Mouse (Mus musculus): ENCODE results near the gene Pttg1ip. TPM values are rescaled to one million over a fixed set of nuclear protein-coding genes. Genes with fewer than 3 reads are reported as not detected.

Gene Pttg1ip
- polyA plus RNA-seq, 1 experiment from 2014 or later, result 69.0 TPM

GRCm38 (mm10) chr10:77589749-77590148, 8.2 kb downstream of the Pttg1ip start:
- Histone ChIP-seq H3K9ac (ENCODE audit: low read length) (no peak overlapping the region), H3K36me3 (ENCODE audit: control insufficient read depth, insufficient read depth, low read length) (peaks cover 8% of the 10 kb centered on the region), H3K27ac (ENCODE audit: low read depth, low read length) (no peak overlapping the region), H3K4me1 (replicated peaks; ENCODE audit: control insufficient read depth, insufficient read depth, low read length) (no peaks in the 10 kb centered on the region), H3K4me3 (ENCODE audit: low read depth, low read length) (no peak overlapping the region), H3K4me2 (ENCODE audit: low read depth, low read length, severe bottlenecking) (no peak overlapping the region), H3K27me3 (ENCODE audit: control insufficient read depth, insufficient read depth, low read length) (no peaks in the 10 kb centered on the region), H3K9me3 (ENCODE audit: control insufficient read depth, low read length) (no peaks in the 10 kb centered on the region)
- no peak for ATAC-seq (replicated peaks; ENCODE audit: low FRiP score)
- WGBS, result 90% methylated on average over 8 of the region's 8 CpGs
- DNase-seq (ENCODE audit: low spot score), result no peak

GRCm38 (mm10) chr10:77590812-77591211, 9.3 kb downstream of the Pttg1ip start:
- peaks cover 9% of the 10 kb centered on the region for H3K36me3 ChIP-seq (ENCODE audit: control insufficient read depth, insufficient read depth, low read length)
- no peak overlapping the region for H3K4me2 ChIP-seq (ENCODE audit: low read depth, low read length, severe bottlenecking)
- H3K4me3 ChIP-seq (ENCODE audit: low read depth, low read length), result no peak overlapping the region
- peak; percentile 67 for ATAC-seq (replicated peaks; ENCODE audit: low FRiP score)
- no peak overlapping the region for H3K9ac ChIP-seq (ENCODE audit: low read length)
- no peaks in the 10 kb centered on the region for H3K9me3 ChIP-seq (ENCODE audit: control insufficient read depth, low read length)
- DNase-seq (ENCODE audit: low spot score), result peak; percentile 83
- 33% methylated on average over 6 of the region's 6 CpGs for WGBS
- no peaks in the 10 kb centered on the region for H3K4me1 ChIP-seq (replicated peaks; ENCODE audit: control insufficient read depth, insufficient read depth, low read length)
- no peaks in the 10 kb centered on the region for H3K27me3 ChIP-seq (ENCODE audit: control insufficient read depth, insufficient read depth, low read length)
- no peak overlapping the region for H3K27ac ChIP-seq (ENCODE audit: low read depth, low read length)

- WGBS, result 67% methylated on average over 6 of the region's 6 CpGs
- Histone ChIP-seq H3K4me1 (replicated peaks; ENCODE audit: control insufficient read depth, insufficient read depth, low read length) (no peaks in the 10 kb centered on the region), H3K9me3 (ENCODE audit: control insufficient read depth, low read length) (no peaks in the 10 kb centered on the region), H3K27ac (ENCODE audit: low read depth, low read length) (no peak overlapping the region), H3K4me2 (ENCODE audit: low read depth, low read length, severe bottlenecking) (no peak overlapping the region), H3K36me3 (ENCODE audit: control insufficient read depth, insufficient read depth, low read length) (peaks cover 9% of the 10 kb centered on the region), H3K4me3 (ENCODE audit: low read depth, low read length) (no peak overlapping the region), H3K27me3 (ENCODE audit: control insufficient read depth, insufficient read depth, low read length) (no peaks in the 10 kb centered on the region), H3K9ac (ENCODE audit: low read length) (no peak overlapping the region)
- DNase-seq (ENCODE audit: low spot score) (no peak), ATAC-seq (replicated peaks; ENCODE audit: low FRiP score) (no peak)
Observed at GRCm38 (mm10) chr10:77591546-77591945, 10.0 kb downstream of the Pttg1ip start.

DNA sequence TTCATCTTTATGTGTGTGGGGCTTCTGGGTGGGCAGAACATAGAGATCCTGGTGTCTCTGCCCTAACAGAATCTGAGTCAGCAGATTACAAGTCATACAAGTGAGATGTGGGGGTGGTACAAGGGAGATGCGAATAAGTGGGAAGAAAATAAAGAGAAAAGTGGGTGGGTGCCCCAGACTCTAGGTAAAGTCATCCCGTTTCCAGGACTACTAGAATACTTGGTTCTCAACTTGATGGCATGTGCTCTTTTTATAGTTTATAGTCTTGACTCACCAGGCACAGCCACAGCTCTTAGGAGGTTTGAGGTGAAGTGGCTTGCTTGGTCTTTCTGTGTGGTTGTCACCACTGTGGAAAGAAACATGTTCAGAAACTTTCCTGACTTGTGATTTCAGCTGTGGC, 14.5 kb downstream of the Pttg1ip start:
- Histone ChIP-seq H3K4me3 (ENCODE audit: low read depth, low read length) (no peak overlapping the region), H3K4me2 (ENCODE audit: low read depth, low read length, severe bottlenecking) (no peak overlapping the region), H3K36me3 (ENCODE audit: control insufficient read depth, insufficient read depth, low read length) (peaks cover 9% of the 10 kb centered on the region), H3K9me3 (ENCODE audit: control insufficient read depth, low read length) (no peaks in the 10 kb centered on the region), H3K27ac (ENCODE audit: low read depth, low read length) (no peak overlapping the region), H3K4me1 (replicated peaks; ENCODE audit: control insufficient read depth, insufficient read depth, low read length) (no peaks in the 10 kb centered on the region), H3K27me3 (ENCODE audit: control insufficient read depth, insufficient read depth, low read length) (no peaks in the 10 kb centered on the region), H3K9ac (ENCODE audit: low read length) (no peak overlapping the region)
- no peak for ATAC-seq (replicated peaks; ENCODE audit: low FRiP score)
- WGBS, result 94% methylated on average over 2 of the region's 2 CpGs
- DNase-seq (ENCODE audit: low spot score), result no peak

DNA sequence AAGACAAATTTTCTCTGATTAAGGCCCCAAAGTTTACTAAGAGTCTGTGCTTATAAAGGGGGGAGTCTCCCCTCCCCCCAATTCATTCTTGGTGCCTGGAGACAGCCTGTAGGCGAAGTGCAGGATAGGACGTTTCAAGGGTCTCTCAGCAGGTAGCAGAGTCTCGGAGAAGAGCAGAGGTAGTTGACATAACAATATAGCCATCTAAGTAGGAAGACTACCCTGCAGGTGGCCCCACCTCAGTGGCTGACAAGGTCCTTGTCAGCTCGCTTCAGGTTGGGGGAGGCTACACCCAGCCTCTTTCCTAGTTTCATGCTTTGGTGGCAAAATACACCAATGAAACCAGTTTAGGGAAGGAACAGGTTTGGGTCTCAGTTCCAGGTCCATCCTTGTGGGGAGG, 21.5 kb downstream of the Pttg1ip start:
- Histone ChIP-seq H3K4me1 (replicated peaks; ENCODE audit: control insufficient read depth, insufficient read depth, low read length) (peaks cover 3% of the 10 kb centered on the region; the same call in 1 of the 2 replicates), H3K27me3 (ENCODE audit: control insufficient read depth, insufficient read depth, low read length) (no peaks in the 10 kb centered on the region), H3K9ac (ENCODE audit: low read length) (no peak overlapping the region), H3K4me3 (ENCODE audit: low read depth, low read length) (no peak overlapping the region), H3K36me3 (ENCODE audit: control insufficient read depth, insufficient read depth, low read length) (no peaks in the 10 kb centered on the region; the same call in 1 of the 2 replicates), H3K4me2 (ENCODE audit: low read depth, low read length, severe bottlenecking) (no peak overlapping the region), H3K9me3 (ENCODE audit: control insufficient read depth, low read length) (no peaks in the 10 kb centered on the region; the same call in 1 of the 2 replicates), H3K27ac (ENCODE audit: low read depth, low read length) (no peak overlapping the region)
- no peak for ATAC-seq (replicated peaks; ENCODE audit: low FRiP score)
- no peak for DNase-seq (ENCODE audit: low spot score)
- WGBS, result 55% methylated on average over 4 of the region's 4 CpGs

DNA sequence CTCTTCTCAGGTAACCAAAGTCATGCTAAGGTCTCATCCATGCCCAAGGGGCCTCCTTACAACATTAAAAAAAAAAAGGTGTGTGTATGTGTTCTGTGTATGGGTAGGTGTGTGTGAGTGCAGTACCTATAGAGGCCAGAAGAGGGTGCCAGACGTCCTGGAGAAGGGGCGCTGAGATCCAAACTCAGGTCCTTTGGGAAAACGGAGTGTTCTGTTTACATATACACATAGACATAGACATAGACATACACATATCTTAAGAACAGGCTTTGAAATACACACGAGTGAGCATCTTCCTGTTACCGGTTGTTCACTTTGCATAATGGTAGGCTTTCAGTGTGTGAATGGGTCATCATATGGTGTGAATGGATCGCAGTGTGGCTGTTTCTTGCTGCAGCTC, 22.6 kb downstream of the Pttg1ip start:
- 90% methylated on average over 6 of the region's 6 CpGs for WGBS
- no peaks in the 10 kb centered on the region for H3K27me3 ChIP-seq (ENCODE audit: control insufficient read depth, insufficient read depth, low read length)

DNA sequence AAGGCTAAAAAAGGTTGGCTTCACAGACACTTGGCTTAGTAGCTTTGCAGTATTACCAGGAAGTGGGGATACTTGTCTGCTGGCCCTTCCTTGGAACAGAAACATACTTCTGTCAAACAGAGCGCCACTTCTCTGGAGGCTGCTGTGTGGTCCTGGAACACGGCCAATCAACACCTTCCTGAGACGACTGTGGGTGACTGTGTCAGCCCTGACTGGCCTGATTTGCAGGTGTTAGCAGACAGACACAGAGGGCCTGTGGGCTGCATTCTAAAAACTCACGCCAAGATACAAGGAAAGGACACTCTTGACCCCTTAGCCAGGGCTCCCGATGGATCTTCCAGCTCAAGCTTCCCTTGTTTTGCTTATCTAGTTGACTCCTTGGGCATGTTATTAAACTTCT, 23.4 kb downstream of the Pttg1ip start:
- no peak overlapping the region for H3K9ac ChIP-seq (ENCODE audit: low read length)
- H3K27ac ChIP-seq (ENCODE audit: low read depth, low read length), result no peak overlapping the region
- no peak for DNase-seq (ENCODE audit: low spot score)
- no peaks in the 10 kb centered on the region; the same call in 1 of the 2 replicates for H3K36me3 ChIP-seq (ENCODE audit: control insufficient read depth, insufficient read depth, low read length)
- 89% methylated on average over 5 of the region's 5 CpGs for WGBS
- no peaks in the 10 kb centered on the region; the same call in 1 of the 2 replicates for H3K9me3 ChIP-seq (ENCODE audit: control insufficient read depth, low read length)
- no peak for ATAC-seq (replicated peaks; ENCODE audit: low FRiP score)
- H3K4me1 ChIP-seq (replicated peaks; ENCODE audit: control insufficient read depth, insufficient read depth, low read length), result peaks cover 3% of the 10 kb centered on the region; the same call in 1 of the 2 replicates
- H3K4me3 ChIP-seq (ENCODE audit: low read depth, low read length), result no peak overlapping the region
- no peak overlapping the region for H3K4me2 ChIP-seq (ENCODE audit: low read depth, low read length, severe bottlenecking)
- no peaks in the 10 kb centered on the region for H3K27me3 ChIP-seq (ENCODE audit: control insufficient read depth, insufficient read depth, low read length)

More for the DNA sequence above, 22.6 kb downstream of the Pttg1ip start:
- ATAC-seq (replicated peaks; ENCODE audit: low FRiP score), result no peak
- no peak overlapping the region for H3K9ac ChIP-seq (ENCODE audit: low read length)
- H3K36me3 ChIP-seq (ENCODE audit: control insufficient read depth, insufficient read depth, low read length), result no peaks in the 10 kb centered on the region; the same call in 1 of the 2 replicates
- H3K9me3 ChIP-seq (ENCODE audit: control insufficient read depth, low read length), result no peaks in the 10 kb centered on the region; the same call in 1 of the 2 replicates
- H3K4me2 ChIP-seq (ENCODE audit: low read depth, low read length, severe bottlenecking), result no peak overlapping the region
- no peak for DNase-seq (ENCODE audit: low spot score)
- H3K27ac ChIP-seq (ENCODE audit: low read depth, low read length), result no peak overlapping the region
- H3K4me1 ChIP-seq (replicated peaks; ENCODE audit: control insufficient read depth, insufficient read depth, low read length), result peaks cover 3% of the 10 kb centered on the region; the same call in 1 of the 2 replicates
- H3K4me3 ChIP-seq (ENCODE audit: low read depth, low read length), result no peak overlapping the region

DNA sequence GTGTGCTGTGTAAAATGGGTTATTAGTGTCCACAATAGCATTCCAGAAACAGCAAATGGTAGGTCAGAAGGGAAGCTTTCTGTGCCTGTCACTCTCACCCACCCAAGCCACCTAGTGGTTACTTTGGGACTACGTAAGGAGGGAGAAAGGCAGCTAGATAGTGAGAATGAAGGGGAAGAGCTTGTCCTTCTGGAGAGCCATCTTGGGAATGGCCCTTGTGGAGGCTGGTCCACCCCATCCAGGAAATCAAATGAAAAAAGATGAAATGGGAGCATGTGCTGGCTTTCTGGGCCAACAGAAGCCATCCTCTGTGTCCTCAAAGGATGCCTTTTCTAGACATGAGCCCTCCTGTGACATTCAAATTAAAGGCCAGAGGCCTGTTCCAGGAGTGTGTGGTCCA, 23.8 kb downstream of the Pttg1ip start:
- Histone ChIP-seq H3K27me3 (ENCODE audit: control insufficient read depth, insufficient read depth, low read length) (no peaks in the 10 kb centered on the region), H3K4me3 (ENCODE audit: low read depth, low read length) (peak overlapping the region; percentile 78), H3K36me3 (ENCODE audit: control insufficient read depth, insufficient read depth, low read length) (no peaks in the 10 kb centered on the region; the same call in 1 of the 2 replicates), H3K4me2 (ENCODE audit: low read depth, low read length, severe bottlenecking) (peak overlapping the region; percentile 81; the same call in 1 of the 2 replicates), H3K9me3 (ENCODE audit: control insufficient read depth, low read length) (no peaks in the 10 kb centered on the region; the same call in 1 of the 2 replicates), H3K9ac (ENCODE audit: low read length) (peak overlapping the region; percentile 82), H3K27ac (ENCODE audit: low read depth, low read length) (peak overlapping the region; percentile 92), H3K4me1 (replicated peaks; ENCODE audit: control insufficient read depth, insufficient read depth, low read length) (peaks cover 3% of the 10 kb centered on the region; the same call in 1 of the 2 replicates)
- peak; percentile 55 for DNase-seq (ENCODE audit: low spot score)
- WGBS, result 54% methylated on average over 1 of the region's 1 CpGs
- peak; percentile 32; the same call in 1 of the 2 replicates for ATAC-seq (replicated peaks; ENCODE audit: low FRiP score)

Measured in forebrain, embryonic 11.5 days (tissue).